Mouse (Mus musculus) thymus, postnatal 25 days (tissue): ENCODE results near the gene Gjc2.
"Not testable (repeated sequence)": the region's sequence is repeated elsewhere in the genome, so short reads cannot be mapped to it uniquely, and the experiment has no call there.

Source experiments
- DNase-seq: peaks from one replicate; pipeline ENCODE4 v3.0.0; 2022

Gene Gjc2

DNA sequence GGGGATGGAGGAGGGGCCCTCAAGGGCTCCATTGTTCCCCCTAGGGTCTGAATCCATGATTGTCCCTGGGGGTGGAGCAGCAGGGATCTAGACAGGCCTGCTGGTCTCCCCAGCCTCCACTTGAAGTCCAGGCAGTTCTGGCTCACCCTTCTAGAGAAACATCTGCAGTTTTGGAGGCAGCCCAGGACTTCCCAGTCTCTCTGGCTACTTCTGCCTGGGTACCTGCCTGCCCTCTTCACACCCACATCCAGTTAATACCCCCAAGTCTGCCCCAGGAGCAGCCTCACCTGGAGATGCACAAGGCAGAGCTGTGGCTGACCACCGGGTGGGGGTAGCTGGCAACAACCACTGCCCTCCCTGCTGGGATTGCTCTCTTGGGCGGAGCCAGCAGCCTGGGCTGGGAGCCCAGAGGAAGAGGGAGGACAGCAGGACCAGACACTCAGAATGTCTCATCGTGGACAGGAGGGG, at the start of gene Gjc2:
Gene Gjc2 (minus strand): TSS at position 350 of the 468 bp plus-strand sequence.
- no peak for DNase-seq

GRCm38 (mm10) chr11:59232797-59233196, 49.8 kb upstream of the Gjc2 start:
- DNase-seq = no peak

GRCm38 (mm10) chr11:59230144-59230760, 47.2 kb upstream of the Gjc2 start:
- DNase-seq = peak; percentile 57

DNA sequence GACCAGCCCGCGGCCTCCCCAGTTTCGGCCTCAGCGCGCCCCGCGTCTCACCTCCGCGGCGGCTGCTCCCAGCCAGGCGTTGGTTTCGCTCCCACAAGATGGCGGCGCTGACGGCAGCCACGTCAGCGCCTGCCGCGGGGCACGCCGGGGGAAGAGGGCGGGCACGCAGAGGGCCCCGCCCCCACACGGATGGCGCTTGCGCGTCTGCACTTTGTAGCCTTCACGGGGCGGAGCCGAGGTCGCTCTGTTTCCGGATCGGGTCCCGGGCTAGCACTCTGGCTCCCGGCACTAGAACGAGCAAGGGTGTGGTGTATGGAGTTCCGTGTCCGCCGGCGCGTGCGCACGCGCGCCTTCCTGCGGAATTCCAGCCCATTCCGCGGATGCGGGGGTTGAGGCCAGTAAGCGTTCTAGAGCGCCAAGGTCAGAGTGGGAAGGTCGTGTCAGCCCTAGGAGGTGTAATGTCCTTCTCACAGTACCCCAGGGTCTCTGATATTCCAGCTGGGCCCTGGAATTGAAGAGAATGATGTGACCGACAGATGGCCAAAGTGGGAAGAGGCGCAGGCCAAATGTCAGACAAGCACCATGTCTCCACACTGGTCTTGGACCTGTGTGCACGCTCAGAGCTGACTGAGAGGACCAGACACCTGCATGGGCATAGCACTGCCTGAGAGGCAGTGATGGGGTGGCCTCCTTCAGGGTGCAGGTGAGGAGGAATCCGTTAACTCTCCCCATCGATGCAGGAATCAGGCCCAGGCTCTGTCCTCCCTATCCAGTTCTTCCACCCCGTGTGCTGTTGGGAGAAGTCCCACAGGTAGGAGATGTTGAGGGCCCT, 45.3 kb upstream of the Gjc2 start, which contains the start of gene Arf1:
Gene Arf1 (minus strand): TSS at position 149 of the 832 bp plus-strand sequence.
- peak; percentile 98 for DNase-seq

DNA sequence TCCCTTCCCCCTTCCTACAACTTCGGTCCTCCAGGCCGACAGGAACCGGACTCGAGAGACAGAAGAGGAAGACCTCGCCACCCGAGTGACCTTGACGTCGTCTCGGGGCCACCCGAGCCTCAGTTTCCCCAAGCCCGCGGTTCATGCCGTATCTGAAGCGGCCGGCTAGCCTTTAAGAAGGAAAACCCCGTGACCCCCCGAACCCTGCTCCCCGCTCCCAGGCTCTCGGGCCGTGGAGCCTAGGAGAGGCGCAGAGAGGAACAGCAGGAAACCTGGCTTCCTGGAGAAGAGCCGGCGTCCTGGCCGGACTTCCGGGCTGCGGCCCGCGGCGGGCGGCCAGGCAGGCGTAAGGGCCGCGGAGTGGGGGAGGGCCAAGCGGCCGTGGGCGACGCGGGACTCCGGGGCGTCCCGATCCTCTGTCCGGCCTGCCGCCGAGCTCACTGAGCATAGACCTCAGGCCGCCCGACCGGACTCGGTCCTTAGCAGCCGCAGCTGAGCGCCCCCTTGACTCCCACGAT, 44.6 kb upstream of the Gjc2 start:
- DNase-seq = no peak

DNA sequence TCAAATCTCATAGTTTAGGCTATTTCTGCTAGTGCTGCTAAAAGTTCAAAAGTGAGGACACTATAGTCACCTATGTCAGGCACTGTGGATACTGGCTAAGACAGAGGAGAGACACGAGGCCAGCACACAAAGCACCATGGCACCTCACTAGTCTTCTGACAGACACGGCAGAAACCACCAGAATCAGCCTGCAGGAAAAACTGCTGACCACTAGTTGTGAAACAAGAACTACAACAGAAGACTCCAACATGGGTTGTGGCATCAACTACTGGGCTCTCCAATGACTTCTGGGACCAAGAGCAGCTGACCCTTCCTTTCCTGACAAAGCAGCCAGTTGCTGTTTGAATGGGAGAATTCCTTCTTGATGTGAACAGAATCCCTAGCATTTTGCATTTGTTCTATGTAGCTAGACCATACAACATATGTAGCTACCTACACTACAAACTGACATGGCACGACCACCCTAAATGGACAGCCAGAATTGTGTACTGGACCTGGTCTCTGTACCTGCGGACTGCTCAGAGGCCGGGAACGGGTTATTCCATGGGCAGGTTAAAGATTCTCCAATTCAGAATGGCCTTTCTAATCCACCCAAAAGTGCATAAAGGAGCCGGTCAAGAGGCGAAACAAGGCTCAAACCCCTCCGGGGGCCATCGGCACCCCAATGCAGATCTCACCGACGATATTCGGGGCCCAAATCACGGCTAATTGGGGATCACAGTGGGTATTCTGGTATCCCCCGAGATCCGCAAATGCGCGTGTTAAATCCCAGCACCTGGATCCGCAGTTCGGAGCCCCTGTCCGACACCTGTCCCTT, 44.0 kb upstream of the Gjc2 start:
- DNase-seq = no peak

DNA sequence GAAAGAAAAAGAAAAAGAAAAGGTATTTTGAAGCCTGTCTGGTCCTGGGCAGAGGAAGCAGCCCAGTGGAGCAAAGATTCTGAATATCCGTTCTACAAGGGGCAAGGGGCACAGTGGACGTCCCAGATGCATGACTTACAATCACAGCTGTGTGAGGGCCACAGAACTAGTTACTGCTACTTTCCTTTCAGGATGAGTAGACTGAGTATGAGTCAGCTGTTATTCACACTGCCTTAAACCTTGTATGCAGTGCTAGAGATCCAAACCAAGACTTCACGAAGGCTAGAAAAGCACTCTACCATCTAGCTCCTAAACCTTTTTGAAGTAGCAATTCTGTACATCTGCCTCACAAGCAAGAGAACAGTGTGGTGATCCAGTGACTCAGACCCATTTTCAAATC, 43.2 kb upstream of the Gjc2 start:
- DNase-seq = no peak

GRCm38 (mm10) chr11:59225167-59225566, 42.2 kb upstream of the Gjc2 start:
- DNase-seq = no peak

GRCm38 (mm10) chr11:59224470-59224869, 41.5 kb upstream of the Gjc2 start:
- DNase-seq = no peak

DNA sequence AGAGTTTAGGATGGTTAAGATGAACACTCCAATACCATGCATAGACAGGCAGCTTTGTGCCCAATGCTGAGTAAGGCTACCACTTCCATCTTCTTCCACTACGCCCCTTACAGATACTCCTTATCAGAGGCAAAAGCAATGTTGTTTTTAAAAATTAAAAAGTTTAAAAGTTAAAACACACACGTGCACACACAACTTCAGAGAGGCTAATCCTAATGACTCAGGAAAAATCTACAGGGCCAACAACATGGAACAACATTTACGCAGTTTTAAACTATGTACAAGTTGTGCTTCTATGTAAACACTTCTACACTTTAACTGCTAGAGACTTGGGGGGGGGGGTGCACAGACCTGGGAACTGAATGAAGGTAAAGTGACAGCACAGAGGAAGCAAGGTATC, 41.0 kb upstream of the Gjc2 start:
- DNase-seq = no peak

- DNase-seq = no peak
Measured at GRCm38 (mm10) chr11:59222306-59222705, 39.3 kb upstream of the Gjc2 start.

DNA sequence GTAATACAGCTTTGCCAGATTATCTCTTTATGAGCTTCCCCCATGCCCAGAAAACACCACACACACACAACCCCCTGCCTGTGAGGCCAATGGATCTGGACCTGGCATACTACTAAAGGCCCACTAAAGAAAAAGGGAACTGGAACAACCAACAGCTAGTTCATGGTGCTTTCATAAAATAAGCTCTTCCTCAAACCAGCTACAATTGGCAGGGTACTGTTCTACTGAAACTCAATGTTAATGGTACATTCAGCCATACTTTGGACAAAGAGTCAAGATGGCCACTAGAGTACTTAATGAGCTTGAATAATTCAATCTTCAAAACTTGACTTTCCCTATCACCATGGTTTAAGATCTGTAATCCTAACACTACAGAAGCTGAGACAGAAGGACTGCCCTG, 38.6 kb upstream of the Gjc2 start:
- DNase-seq = no peak

- DNase-seq = peak; percentile 57
Measured at GRCm38 (mm10) chr11:59219064-59219463, 36.1 kb upstream of the Gjc2 start.

GRCm38 (mm10) chr11:59218389-59218998, 35.5 kb upstream of the Gjc2 start:
- DNase-seq = no peak

DNA sequence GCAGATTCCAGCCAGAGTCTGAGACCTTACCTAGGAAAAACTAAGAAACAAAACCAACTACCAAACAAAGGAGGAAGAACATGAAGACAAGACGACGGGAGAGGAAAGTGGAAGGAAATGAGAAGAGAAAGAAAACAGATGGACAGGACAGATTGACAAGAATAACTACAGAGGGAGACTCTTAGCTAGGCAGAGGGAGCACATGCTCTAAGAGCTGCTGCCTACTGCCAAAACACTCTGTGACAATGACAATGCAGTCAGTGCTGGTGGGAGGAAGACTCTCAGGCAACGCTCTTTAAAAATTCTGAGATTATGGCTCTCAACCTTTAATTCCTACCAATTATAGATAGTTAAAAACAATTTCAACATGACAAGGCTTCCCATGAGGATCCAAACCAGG, 33.9 kb upstream of the Gjc2 start:
- DNase-seq = no peak

DNA sequence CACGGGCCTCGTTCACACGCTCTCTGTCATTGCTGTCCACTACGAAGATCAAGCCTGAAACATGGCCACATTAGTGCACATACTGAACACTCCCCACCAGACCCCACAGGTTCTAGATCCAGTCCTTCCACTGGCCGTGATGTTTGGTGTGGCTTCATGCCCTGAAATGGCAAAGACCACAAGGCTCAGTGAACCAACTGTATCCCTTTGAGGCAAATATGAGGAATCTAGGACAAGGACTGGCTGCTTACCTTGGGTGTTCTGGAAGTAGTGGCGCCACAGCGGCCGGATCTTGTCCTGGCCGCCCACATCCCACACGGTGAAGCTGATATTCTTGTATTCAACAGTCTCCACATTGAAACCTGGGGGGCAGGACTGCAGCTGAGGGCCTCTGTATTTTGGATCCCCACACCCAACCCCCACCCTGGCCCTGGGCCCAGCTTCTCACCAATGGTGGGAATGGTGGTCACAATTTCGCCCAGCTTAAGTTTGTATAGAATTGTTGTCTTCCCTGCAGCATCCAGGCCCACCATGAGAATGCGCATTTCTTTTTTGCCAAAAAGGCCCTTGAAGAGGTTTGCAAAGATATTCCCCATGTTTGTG, 30.0 kb upstream of the Gjc2 start:
- no peak for DNase-seq

DNA sequence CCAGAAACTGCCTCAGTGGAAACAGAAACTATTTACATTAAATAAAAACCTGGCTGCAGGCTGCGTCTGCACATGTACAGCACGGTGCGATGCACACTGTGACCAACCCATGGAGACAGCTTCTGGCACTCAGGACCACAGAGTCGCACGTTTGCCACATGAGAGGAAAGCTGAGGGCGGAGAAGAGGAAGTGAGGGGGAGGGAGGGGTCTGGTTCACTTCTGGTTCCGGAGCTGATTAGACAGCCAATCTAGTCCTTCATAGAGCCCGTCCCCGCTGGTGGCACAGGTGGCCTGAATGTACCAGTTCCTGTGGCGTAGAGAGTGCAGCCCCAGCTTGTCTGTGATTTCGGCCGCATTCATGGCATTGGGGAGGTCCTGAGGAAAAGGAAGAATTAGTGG, 29.3 kb upstream of the Gjc2 start:
- DNase-seq = peak; percentile 57

DNA sequence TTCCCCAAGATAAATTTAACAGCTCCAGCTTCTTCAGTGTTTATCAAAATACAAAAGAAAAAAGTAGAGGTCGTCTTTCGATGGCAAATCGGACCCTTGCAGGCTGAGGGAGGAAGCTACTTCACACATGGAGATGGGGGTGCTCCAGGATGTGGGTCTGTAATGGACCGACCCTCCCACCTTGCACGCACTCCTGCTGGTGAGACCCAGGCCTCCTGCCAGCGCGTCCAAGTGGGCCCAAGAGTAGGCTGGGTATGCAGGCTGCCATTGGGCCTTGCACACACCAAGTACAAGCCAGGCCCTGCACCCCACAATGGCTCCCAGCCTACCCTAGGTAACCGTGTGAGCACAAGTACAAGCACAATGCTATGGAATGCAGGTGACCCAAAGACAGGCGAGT, 28.5 kb upstream of the Gjc2 start:
- DNase-seq = not testable (repeated sequence)

GRCm38 (mm10) chr11:59210020-59210419, 27.0 kb upstream of the Gjc2 start:
- no peak for DNase-seq

DNA sequence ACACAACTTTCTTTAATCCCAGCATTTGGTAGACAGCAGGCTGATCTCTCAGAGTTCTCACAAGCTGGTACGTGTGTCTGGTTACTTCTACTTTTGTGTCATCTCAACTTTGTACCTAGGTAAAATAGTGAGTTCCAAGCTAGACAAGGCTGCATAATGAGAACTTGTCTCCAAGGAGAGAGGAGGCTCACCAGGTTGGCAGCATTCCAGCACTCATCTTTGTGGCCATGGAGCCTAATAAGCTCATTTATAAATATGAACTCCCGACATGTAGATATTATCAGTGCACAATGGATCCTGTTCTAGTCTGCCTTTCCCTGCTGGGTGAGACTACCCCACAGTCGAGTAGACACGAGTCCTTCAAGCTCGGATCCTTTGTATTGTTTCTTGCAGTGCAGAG, 26.6 kb upstream of the Gjc2 start:
- DNase-seq = no peak

DNA sequence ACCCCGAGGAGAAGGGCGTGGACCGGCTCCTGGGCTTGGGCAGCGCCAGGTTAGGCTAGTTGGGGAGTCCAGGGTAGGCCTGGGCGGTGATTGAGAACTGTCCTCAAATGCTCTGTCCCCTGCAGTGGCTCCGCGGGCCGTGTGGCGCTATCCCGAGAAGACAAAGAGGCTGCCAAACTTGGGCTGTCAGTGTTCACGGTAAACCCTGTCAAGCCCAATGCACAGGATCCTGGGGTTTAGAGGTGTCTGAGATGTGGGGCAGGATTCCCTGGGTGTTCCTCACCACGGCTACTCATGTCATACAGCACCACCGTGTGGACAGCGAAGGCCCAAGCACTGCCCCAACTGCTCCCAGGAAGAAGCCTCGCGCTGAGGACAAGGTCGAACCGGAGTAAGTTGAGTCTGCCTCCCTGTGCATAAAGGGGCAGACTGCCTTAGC, 26.0 kb upstream of the Gjc2 start:
- DNase-seq = peak; percentile 55

DNA sequence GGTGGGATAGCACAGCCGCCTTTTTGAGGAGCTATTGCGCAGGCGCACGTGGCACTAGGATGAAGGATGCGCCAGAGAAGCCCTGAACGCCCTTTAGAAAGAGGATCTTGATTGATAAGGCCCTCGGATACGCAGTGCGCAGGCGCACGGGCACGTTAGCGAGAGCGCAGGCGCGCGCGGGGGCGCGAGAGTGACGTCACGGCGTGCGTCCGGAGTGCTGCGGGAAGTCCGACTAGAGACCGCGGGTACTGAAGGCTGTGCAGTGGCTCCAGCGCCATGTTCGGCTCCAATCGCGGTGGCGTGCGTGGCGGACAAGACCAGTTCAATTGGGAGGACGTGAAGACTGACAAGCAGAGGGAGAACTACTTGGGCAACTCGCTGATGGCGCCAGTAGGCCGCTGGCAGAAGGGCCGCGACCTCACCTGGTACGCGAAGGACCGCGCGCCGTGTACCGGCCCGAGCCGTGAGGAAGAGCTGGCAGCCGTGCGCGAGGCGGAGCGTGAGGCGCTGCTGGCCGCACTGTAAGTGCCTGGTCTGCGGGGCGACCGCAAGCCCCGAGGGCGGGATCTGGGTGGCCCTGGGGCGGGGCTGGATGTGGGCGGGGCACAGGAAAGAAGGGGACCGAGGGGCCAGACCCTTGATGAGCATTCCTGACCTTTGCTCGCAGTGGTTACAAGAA, 25.3 kb upstream of the Gjc2 start, which contains the start of gene 2310033P09Rik:
Gene 2310033P09Rik (plus strand): TSS at position 169 of the 679 bp plus-strand sequence.
- peak; percentile 91 for DNase-seq
